Mouse (Mus musculus) limb, embryonic 10.5 days (tissue): ENCODE results near the gene Parp3. TPM values are rescaled to one million over a fixed set of nuclear protein-coding genes. Genes with fewer than 3 reads are reported as not detected.

Source experiments
- DNase-seq: peaks from one replicate; pipeline ENCODE4 v3.0.0-alpha.2; 2017; ENCODE audit warnings: low spot score
- H3K27ac ChIP-seq: fragments of 300-500 bp; sonication (generic); 2 replicates; pipeline ENCODE4 v1.5.1; 2016; ENCODE audit warnings: mild to moderate bottlenecking
- H3K27me3 ChIP-seq: fragments of 300-500 bp; sonication (generic); 2 replicates; pipeline ENCODE4 v1.6.1; 2016; ENCODE audit warnings: low read depth, mild to moderate bottlenecking; ENCODE audit not compliant: poor library complexity, severe bottlenecking
- H3K36me3 ChIP-seq: fragments of 300-500 bp; sonication (generic); 2 replicates; pipeline ENCODE4 v1.6.1; 2016; ENCODE audit warnings: mild to moderate bottlenecking, moderate library complexity
- H3K4me1 ChIP-seq: fragments of 300-500 bp; sonication (generic); 2 replicates; pipeline ENCODE4 v1.6.1; 2016
- H3K4me3 ChIP-seq: fragments of 300-500 bp; sonication (generic); 2 replicates; pipeline ENCODE4 v1.5.1; 2016; ENCODE audit warnings: mild to moderate bottlenecking, moderate library complexity
- H3K9me3 ChIP-seq: fragments of 300-500 bp; sonication (generic); replicated peaks from 2 replicates; pipeline ENCODE4 v1.6.1; 2016; ENCODE audit warnings: mild to moderate bottlenecking
- WGBS: fragments of 180-500 bp; shearing (Covaris S2); methylation state at CpG from one replicate; pipeline ENCODE4 v1.1.7; 2016; 5-methylcytosine and 5-hydroxymethylcytosine counted together
- polyA plus RNA-seq: library from polyadenylated mRNA; unstranded; fragments of >200 nt; fragmentation: Nextera tagmentation; extraction: Ambion mirVana; gene quantifications from 2 replicates; pipeline ENCODE4 v1.2.1, GENCODE M21; 2016

Parp3 gene
- polyA plus RNA-seq, 1 experiment from 2014 or later = 2.3 TPM

- 92% methylated on average over 10 of the region's 10 CpGs for WGBS
- Histone ChIP-seq H3K27ac (no peak overlapping the region), H3K4me1 (peaks cover 3% of the 10 kb centered on the region), H3K27me3 (no peaks in the 10 kb centered on the region), H3K4me3 (no peak overlapping the region), H3K36me3 (peaks cover 74% of the 10 kb centered on the region), H3K9me3 (no peaks in the 10 kb centered on the region)
- DNase-seq = no peak
Observed at GRCm38 (mm10) chr9:106483136-106483535, 6.4 kb upstream of the Parp3 start.

- Histone ChIP-seq H3K4me3 (no peak overlapping the region), H3K4me1 (peaks cover 8% of the 10 kb centered on the region), H3K36me3 (peaks cover 74% of the 10 kb centered on the region), H3K9me3 (no peaks in the 10 kb centered on the region), H3K27me3 (no peaks in the 10 kb centered on the region), H3K27ac (no peak overlapping the region)
- WGBS = 89% methylated on average over 17 of the region's 17 CpGs
- DNase-seq = no peak
Observed at GRCm38 (mm10) chr9:106482578-106483115, 5.9 kb upstream of the Parp3 start.

- H3K4me1 ChIP-seq = peaks cover 10% of the 10 kb centered on the region
- WGBS = 91% methylated on average over 13 of the region's 13 CpGs
- H3K9me3 ChIP-seq = no peaks in the 10 kb centered on the region
- peaks cover 74% of the 10 kb centered on the region for H3K36me3 ChIP-seq
- no peak overlapping the region for H3K4me3 ChIP-seq
- no peak overlapping the region for H3K27ac ChIP-seq
- DNase-seq = no peak
- H3K27me3 ChIP-seq = no peaks in the 10 kb centered on the region
Observed at GRCm38 (mm10) chr9:106481676-106482075, 4.9 kb upstream of the Parp3 start.

GRCm38 (mm10) chr9:106481075-106481474 lies 4.3 kb upstream of the Parp3 start:
- Histone ChIP-seq H3K27ac (no peak overlapping the region), H3K27me3 (no peaks in the 10 kb centered on the region), H3K4me1 (peaks cover 16% of the 10 kb centered on the region), H3K9me3 (no peaks in the 10 kb centered on the region), H3K36me3 (peaks cover 69% of the 10 kb centered on the region), H3K4me3 (no peak overlapping the region)
- 97% methylated on average over 15 of the region's 15 CpGs for WGBS
- no peak for DNase-seq

GRCm38 (mm10) chr9:106480541-106480940 lies 3.8 kb upstream of the Parp3 start:
- H3K36me3 ChIP-seq = peaks cover 64% of the 10 kb centered on the region
- H3K27me3 ChIP-seq = no peaks in the 10 kb centered on the region
- WGBS = 92% methylated on average over 7 of the region's 7 CpGs
- H3K27ac ChIP-seq = no peak overlapping the region
- no peaks in the 10 kb centered on the region for H3K9me3 ChIP-seq
- no peak for DNase-seq
- no peak overlapping the region for H3K4me3 ChIP-seq
- H3K4me1 ChIP-seq = peaks cover 21% of the 10 kb centered on the region

GRCm38 (mm10) chr9:106478101-106478500 lies 1.4 kb upstream of the Parp3 start:
- Histone ChIP-seq H3K4me1 (peaks cover 44% of the 10 kb centered on the region), H3K4me3 (peak overlapping the region; percentile 71), H3K9me3 (no peaks in the 10 kb centered on the region), H3K27ac (0 out of 2 replicates have a peak overlapping the region, but pooled peaks have one; percentile 69), H3K27me3 (no peaks in the 10 kb centered on the region), H3K36me3 (peaks cover 39% of the 10 kb centered on the region)
- DNase-seq = no peak
- WGBS = 85% methylated on average over 9 of the region's 9 CpGs

- Histone ChIP-seq H3K4me3 (peak overlapping the region; percentile 71), H3K27me3 (no peaks in the 10 kb centered on the region), H3K4me1 (peaks cover 44% of the 10 kb centered on the region), H3K36me3 (peaks cover 35% of the 10 kb centered on the region), H3K9me3 (no peaks in the 10 kb centered on the region), H3K27ac (peak overlapping the region; percentile 69)
- WGBS = 5% methylated on average over 16 of the region's 16 CpGs
- no peak for DNase-seq
Observed at GRCm38 (mm10) chr9:106477649-106478048, 900 bp upstream of the Parp3 start.

GRCm38 (mm10) chr9:106476002-106476923 lies 486 bp downstream of the Parp3 start:
- Histone ChIP-seq H3K4me1 (peaks cover 57% of the 10 kb centered on the region), H3K27me3 (0 out of 2 replicates have a peak, but pooled peaks cover 5% of the 10 kb centered on the region), H3K4me3 (peak overlapping the region; percentile 71), H3K9me3 (no peaks in the 10 kb centered on the region), H3K27ac (peak overlapping the region; percentile 69), H3K36me3 (peaks cover 23% of the 10 kb centered on the region)
- 41% methylated on average over 16 of the region's 16 CpGs for WGBS
- DNase-seq = no peak

- peak within 1 kb of the TSS; percentile 71 for H3K4me3 ChIP-seq
- peaks cover 57% of the 10 kb centered on the region for H3K4me1 ChIP-seq
- H3K36me3 ChIP-seq = peaks cover 17% of the 10 kb centered on the region
- 91% methylated on average over 10 of the region's 10 CpGs for WGBS
- H3K9me3 ChIP-seq = no peaks in the 10 kb centered on the region
- DNase-seq = no peak
- 0 out of 2 replicates have a peak, but pooled peaks cover 9% of the 10 kb centered on the region for H3K27me3 ChIP-seq
- H3K27ac ChIP-seq = peak within 1 kb of the TSS; percentile 73
Observed at GRCm38 (mm10) chr9:106475663-106476001, 1.1 kb downstream of the Parp3 start, which contains the start of gene Rrp9. Gene Rrp9 (plus strand): TSS chr9:106475963.

GRCm38 (mm10) chr9:106475046-106475445 lies 1.7 kb downstream of the Parp3 start:
- DNase-seq = no peak
- H3K36me3 ChIP-seq = peaks cover 11% of the 10 kb centered on the region
- H3K4me3 ChIP-seq = 0 out of 2 replicates have a peak overlapping the region, but pooled peaks have one; percentile 1
- H3K4me1 ChIP-seq = peaks cover 57% of the 10 kb centered on the region
- H3K9me3 ChIP-seq = no peaks in the 10 kb centered on the region
- H3K27ac ChIP-seq = peak overlapping the region; percentile 73
- 76% methylated on average over 7 of the region's 7 CpGs for WGBS
- H3K27me3 ChIP-seq = 0 out of 2 replicates have a peak, but pooled peaks cover 9% of the 10 kb centered on the region

GRCm38 (mm10) chr9:106474456-106474855 lies 2.3 kb downstream of the Parp3 start:
- 10% methylated on average over 6 of the region's 6 CpGs for WGBS
- H3K27ac ChIP-seq = peak overlapping the region; percentile 73
- peaks cover 59% of the 10 kb centered on the region for H3K4me1 ChIP-seq

GRCm38 (mm10) chr9:106473753-106474105 lies 3.0 kb downstream of the Parp3 start:
- Histone ChIP-seq H3K4me3 (no peak overlapping the region), H3K4me1 (peaks cover 62% of the 10 kb centered on the region), H3K27ac (peak overlapping the region; percentile 73; the same call in 1 of the 2 replicates), H3K27me3 (0 out of 2 replicates have a peak, but pooled peaks cover 9% of the 10 kb centered on the region), H3K36me3 (no peaks in the 10 kb centered on the region), H3K9me3 (no peaks in the 10 kb centered on the region)
- 76% methylated on average over 5 of the region's 5 CpGs for WGBS
- DNase-seq = no peak

More at GRCm38 (mm10) chr9:106474456-106474855, 2.3 kb downstream of the Parp3 start:
- H3K36me3 ChIP-seq = peaks cover 5% of the 10 kb centered on the region
- no peaks in the 10 kb centered on the region for H3K9me3 ChIP-seq
- H3K27me3 ChIP-seq = 0 out of 2 replicates have a peak, but pooled peaks cover 9% of the 10 kb centered on the region
- H3K4me3 ChIP-seq = no peak overlapping the region
- DNase-seq = peak; percentile 78
